ENCODE assay signal across 21 mouse cellular contexts in genomic region chr10:62851578-62851977, GRCm38 (mm10). TPM values are rescaled to one million over a fixed set of nuclear protein-coding genes. Genes with fewer than 3 reads are reported as not detected.
DNase-seq lines count a peak whose midpoint lies in the region; ATAC-seq and TF ChIP-seq lines count a peak whose summit lies in the region.
"Had no signal": no experiment of that assay in that cellular context is flagged by ENCODE, and none has a peak within 500 bp of the region (broad histone marks: within the 10 kb centered on the region; RNA-seq: fewer than 3 reads in every experiment).

No protein-coding gene starts in this region.

- H3K9ac ChIP-seq in embryonic facial prominence, embryonic 15.5 days = no peak overlapping the region
- H3K9ac ChIP-seq: limb, embryonic 15.5 days; liver, postnatal 0 days; midbrain, embryonic 12.5 days; stomach, embryonic 15.5 days had no signal

- H3K27me3 ChIP-seq in thymus, adult 2 months (ENCODE audit: control insufficient read depth, insufficient read depth, low read length) = no peaks in the 10 kb centered on the region
- H3K27me3 ChIP-seq in embryonic facial prominence, embryonic 15.5 days = no peaks in the 10 kb centered on the region
- H3K27me3 ChIP-seq: limb, embryonic 15.5 days; midbrain, embryonic 12.5 days; stomach, embryonic 15.5 days had no signal

- no peak for DNase-seq in frontal cortex, postnatal 14 days (ENCODE audit: low spot score in 2 of 2)
- peak; percentile 9 for DNase-seq in thymus, adult 2 months
- no peak for DNase-seq in thymus, postnatal 4 days
- DNase-seq in cerebellum, postnatal 14 days = no peak
- no peak for DNase-seq in spleen, postnatal 36 days (ENCODE audit: low spot score in 2 of 2)
- no peak for DNase-seq in heart, postnatal 10 days
- DNase-seq: adrenal gland, adult 2 months; cerebellum, postnatal 10 days; heart, postnatal 36 days; kidney, adult 2 months; kidney, postnatal 36 days; liver, postnatal 0 days; lung, postnatal 36 days; retina, postnatal 1 day had no signal

- H3K27ac ChIP-seq in thymus, adult 2 months (ENCODE audit: control insufficient read depth, insufficient read depth, low read length) = peak overlapping the region; percentile 27; the same call in 1 of the 2 replicates
- peak overlapping the region; percentile 78 for H3K27ac ChIP-seq in embryonic facial prominence, embryonic 15.5 days (replicated peaks)
- H3K27ac ChIP-seq: hindbrain, postnatal 0 days; limb, embryonic 15.5 days; midbrain, embryonic 12.5 days; stomach, embryonic 15.5 days had no signal

- intact Hi-C loops in heart, postnatal 10 days (cut with DNase I) = no loop called here

- no peaks in the 10 kb centered on the region for H3K9me3 ChIP-seq in embryonic facial prominence, embryonic 15.5 days (replicated peaks)
- H3K9me3 ChIP-seq: limb, embryonic 15.5 days; midbrain, embryonic 12.5 days; stomach, embryonic 15.5 days had no signal

- no peaks in the 10 kb centered on the region for H3K36me3 ChIP-seq in thymus, adult 2 months (ENCODE audit: control insufficient read depth, insufficient read depth, low read length)
- H3K36me3 ChIP-seq in embryonic facial prominence, embryonic 15.5 days = no peaks in the 10 kb centered on the region
- H3K36me3 ChIP-seq: limb, embryonic 15.5 days; midbrain, embryonic 12.5 days; stomach, embryonic 15.5 days had no signal

- 75% methylated on average over 7 of the region's 7 CpGs for WGBS in thymus, adult 2 months
- WGBS in embryonic facial prominence, embryonic 15.5 days = 59% methylated on average over 7 of the region's 7 CpGs

- no peak for TF ChIP-seq POLR2A in thymus, adult 2 months (IDR thresholded peaks at IDR 0.05; ENCODE audit: control insufficient read depth, extremely low read depth, insufficient read depth, low read length, poor library complexity)

- H3K4me1 ChIP-seq in thymus, adult 2 months (replicated peaks; ENCODE audit: control insufficient read depth, insufficient read depth, low read length) = peaks cover 10% of the 10 kb centered on the region
- H3K4me1 ChIP-seq in embryonic facial prominence, embryonic 15.5 days = peaks cover 13% of the 10 kb centered on the region; the same call in 1 of the 2 replicates
- H3K4me1 ChIP-seq: stomach, embryonic 15.5 days had no signal

- H3K4me3 ChIP-seq in thymus, adult 2 months (ENCODE audit: control insufficient read depth, insufficient read depth, low read length) = no peak overlapping the region
- H3K4me3 ChIP-seq in embryonic facial prominence, embryonic 15.5 days (replicated peaks) = no peak overlapping the region
- H3K4me3 ChIP-seq: limb, embryonic 15.5 days; midbrain, embryonic 12.5 days; stomach, embryonic 15.5 days had no signal

- ATAC-seq in frontal cortex, adult (ENCODE audit: low TSS enrichment) = peak; percentile 34
- no peak for ATAC-seq in embryonic facial prominence, embryonic 15.5 days (ENCODE audit: insufficient number of reproducible peaks, low FRiP score, low TSS enrichment, low read depth)
- ATAC-seq: hindbrain, postnatal 0 days; liver, postnatal 0 days had no signal

- no peak overlapping the region for H3K4me2 ChIP-seq in embryonic facial prominence, embryonic 15.5 days (replicated peaks)
- H3K4me2 ChIP-seq: heart, embryonic 11.5 days; limb, embryonic 15.5 days; midbrain, embryonic 12.5 days; stomach, embryonic 15.5 days had no signal

- TF ChIP-seq CTCF in thymus, adult 2 months (IDR thresholded peaks at IDR 0.05; ENCODE audit: borderline replicate concordance, control insufficient read depth, extremely low read depth, insufficient read depth, low read length, poor library complexity) = no peak

RNA-seq across cellular contexts. Expression of gene Tet1, which starts 57.2 kb away (rescaled TPM):
- polyA plus RNA-seq in thymus, adult 2 months (2012; rRNA removed) = 5.7 and 6.7 TPM in 2 replicates
- polyA plus RNA-seq in embryonic facial prominence, embryonic 15.5 days (2015; fragmentation: Nextera tagmentation; extraction: Ambion mirVana) = 24.4 and 25.4 TPM in 2 replicates
- total RNA-seq in heart, postnatal 10 days (2021) = 10 to 100 TPM; 23.3 to 35.6 TPM

RNA-seq across cellular contexts. Expression of gene Ccar1, which starts 59.5 kb away (rescaled TPM):
- polyA plus RNA-seq in thymus, adult 2 months (2012; rRNA removed) = 171 and 180 TPM in 2 replicates
- polyA plus RNA-seq in embryonic facial prominence, embryonic 15.5 days (2015; fragmentation: Nextera tagmentation; extraction: Ambion mirVana) = 102 and 112 TPM in 2 replicates
- total RNA-seq in heart, postnatal 10 days (2021) = 10 to 100 TPM; 57.5 to 58.9 TPM
